Mouse (Mus musculus) forelimb bud, embryonic 11.5 days (tissue): Measurements from ENCODE around the gene Pof1b.

Experiments used
- DNase-seq: peaks from one replicate; pipeline ENCODE4 v3.0.0-alpha.2; 2012; ENCODE audit warnings: low read depth, low spot score

Pof1b gene

GRCm38 (mm10) chrX:112698508-112698907, at the start of gene Pof1b:
Gene Pof1b (minus strand): TSS chrX:112698651.
- DNase-seq, result no peak

- DNase-seq, result no peak
These were observed 18.1 kb upstream of the Pof1b start for GRCm38 (mm10) chrX:112716587-112716986.

GRCm38 (mm10) chrX:112694392-112694791, 4.1 kb downstream of the Pof1b start:
- no peak for DNase-seq

- DNase-seq, result no peak
These were observed 17.8 kb downstream of the Pof1b start for GRCm38 (mm10) chrX:112680605-112681004.

- no peak for DNase-seq
These were observed 22.9 kb downstream of the Pof1b start for GRCm38 (mm10) chrX:112675525-112675924.

- DNase-seq, result peak; percentile 13
These were observed 96.9 kb downstream of the Pof1b start for GRCm38 (mm10) chrX:112601306-112602120.

- DNase-seq, result peak; percentile 93
These were observed 97.7 kb downstream of the Pof1b start, which contains the start of gene Zfp711 for GRCm38 (mm10) chrX:112600511-112601305. Gene Zfp711 (plus strand): TSS chrX:112600526.
